Mouse (Mus musculus) heart, adult 8-10 months (tissue): ENCODE measurements at regions not wholly inside any gene's neighbourhood (a gene's known extent, or its start where the extent isn't known, plus 50 kb on each side); places are given as distances from the start of the nearest gene placed in this dataset.
A peak's percentile ranks its signal among the peaks of the same experiment; 100 is the strongest.

Source experiments
- DNase-seq: peaks from one replicate; pipeline ENCODE4 v3.0.0; 2022; ENCODE audit warnings: low spot score

DNA sequence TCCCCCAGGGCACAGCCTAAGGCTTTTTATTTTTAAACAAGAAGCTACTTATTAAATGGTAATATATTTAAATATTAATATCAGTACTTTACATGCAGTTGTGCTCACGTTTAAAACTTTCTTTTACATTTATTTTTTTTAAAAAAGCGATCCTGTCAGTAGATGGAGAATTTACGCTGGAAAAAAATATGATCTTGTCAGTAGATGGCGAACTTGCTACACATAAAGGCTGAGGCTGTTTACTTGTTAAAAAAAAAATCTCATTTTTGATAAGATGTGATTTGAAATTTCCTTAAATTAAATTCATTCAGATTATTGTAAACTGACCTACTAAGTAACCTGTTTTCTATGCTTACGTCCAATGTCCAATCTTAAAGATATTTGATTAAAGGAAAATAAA, 441.7 kb upstream of the BB014433 start:
- DNase-seq, result no peak

DNA sequence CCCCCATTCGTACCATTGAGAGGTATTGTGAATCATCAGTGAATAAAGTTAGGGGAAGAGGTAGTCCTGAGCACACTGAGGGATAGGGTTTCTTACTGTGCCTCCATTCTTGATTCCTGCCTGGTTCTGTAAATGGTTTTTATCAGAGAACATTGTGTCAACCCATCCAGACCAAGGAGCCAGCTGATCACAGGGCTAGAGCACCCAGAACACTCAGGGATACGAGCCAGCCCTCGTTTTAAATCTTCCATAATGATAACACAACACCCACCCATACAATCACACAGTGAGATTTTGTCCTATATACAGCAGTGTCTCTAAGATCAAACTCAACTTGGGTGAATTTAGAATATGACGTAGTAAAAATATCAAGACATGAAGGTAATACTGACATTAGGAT, 424.7 kb upstream of the BB014433 start:
- DNase-seq, result no peak

DNA sequence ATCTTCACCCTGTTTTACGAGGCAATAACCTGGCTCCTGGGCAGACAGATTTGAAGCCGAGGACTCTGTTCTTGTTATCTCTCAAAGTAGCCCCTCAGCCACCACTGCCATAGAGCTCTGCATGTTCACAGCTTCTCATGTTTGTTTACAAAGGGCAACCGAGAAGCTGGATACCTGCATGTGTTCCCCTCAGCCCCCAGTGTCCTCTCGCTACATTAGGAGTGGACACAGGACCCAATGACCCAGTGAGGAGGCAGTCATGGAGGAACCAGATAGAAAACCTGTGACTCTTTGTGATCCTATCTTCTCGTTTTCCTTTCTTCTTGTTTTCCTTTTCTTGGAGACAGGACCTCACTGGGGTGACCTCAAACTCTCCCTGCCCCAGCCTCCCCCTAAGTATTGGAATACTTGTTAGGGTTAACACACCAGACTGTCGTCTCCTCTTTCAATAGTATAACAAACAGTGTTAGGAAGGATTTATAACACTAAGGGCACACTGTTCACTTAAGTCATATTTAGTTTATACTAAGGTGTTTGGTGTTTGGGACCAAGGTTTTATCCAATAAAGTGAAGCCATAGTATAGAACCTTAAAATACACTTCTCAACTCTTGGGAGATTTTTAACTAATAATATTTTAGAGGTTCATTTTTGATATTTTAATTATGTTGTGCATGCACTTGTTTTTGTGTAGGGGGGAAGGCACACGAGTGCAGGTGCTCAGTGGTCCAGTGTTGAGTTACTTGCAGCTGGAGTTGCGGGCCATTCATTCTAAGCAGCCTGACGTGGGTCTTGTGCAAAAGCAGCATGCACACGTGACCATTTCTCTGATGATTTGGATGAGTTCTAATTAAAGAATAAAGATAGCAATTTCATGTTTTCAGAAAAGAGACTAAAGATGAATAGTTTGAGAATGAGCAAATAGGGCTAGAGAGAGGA, 422.9 kb upstream of the BB014433 start:
- DNase-seq, result no peak

DNA sequence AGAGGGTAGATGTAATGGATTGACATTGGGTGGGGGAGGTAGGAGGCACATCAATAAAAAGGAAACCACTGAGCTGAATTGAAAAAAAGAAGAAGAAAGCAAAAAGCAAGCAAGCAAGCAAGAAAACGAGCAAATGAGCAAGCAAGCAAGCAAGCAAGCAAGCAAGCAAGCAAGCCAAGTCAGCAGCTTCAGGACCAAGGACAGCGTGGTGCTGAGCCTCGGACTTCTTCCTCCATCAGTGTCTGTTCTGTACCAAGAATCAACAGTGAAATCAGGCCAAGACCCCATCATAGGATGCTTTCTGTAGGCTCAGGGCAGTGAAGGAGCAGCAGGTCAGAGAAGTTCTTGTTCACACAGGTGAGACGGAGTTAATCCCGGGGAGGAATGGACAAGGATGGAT, 392.7 kb upstream of the BB014433 start:
- no peak for DNase-seq

DNA sequence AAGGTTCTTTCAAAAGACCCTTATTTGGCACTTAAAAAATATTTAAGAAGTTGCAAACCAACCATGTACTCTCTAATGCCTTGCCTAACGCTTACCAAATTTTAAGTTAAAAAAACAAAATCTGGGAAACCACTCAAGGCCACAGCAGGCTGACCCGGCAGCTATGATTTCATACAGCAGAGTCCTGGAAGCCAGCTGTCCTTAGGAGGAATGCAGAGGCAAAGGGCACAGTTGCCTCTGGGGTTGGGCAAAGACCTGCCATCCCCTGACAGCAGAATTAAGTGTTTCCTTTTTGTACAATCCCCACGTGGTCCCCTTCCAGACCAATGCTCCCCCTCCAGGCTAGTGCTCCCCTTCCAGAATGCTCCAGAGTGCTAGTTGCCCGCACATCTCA, 348.8 kb upstream of the BB014433 start:
- peak; percentile 4 for DNase-seq

DNA sequence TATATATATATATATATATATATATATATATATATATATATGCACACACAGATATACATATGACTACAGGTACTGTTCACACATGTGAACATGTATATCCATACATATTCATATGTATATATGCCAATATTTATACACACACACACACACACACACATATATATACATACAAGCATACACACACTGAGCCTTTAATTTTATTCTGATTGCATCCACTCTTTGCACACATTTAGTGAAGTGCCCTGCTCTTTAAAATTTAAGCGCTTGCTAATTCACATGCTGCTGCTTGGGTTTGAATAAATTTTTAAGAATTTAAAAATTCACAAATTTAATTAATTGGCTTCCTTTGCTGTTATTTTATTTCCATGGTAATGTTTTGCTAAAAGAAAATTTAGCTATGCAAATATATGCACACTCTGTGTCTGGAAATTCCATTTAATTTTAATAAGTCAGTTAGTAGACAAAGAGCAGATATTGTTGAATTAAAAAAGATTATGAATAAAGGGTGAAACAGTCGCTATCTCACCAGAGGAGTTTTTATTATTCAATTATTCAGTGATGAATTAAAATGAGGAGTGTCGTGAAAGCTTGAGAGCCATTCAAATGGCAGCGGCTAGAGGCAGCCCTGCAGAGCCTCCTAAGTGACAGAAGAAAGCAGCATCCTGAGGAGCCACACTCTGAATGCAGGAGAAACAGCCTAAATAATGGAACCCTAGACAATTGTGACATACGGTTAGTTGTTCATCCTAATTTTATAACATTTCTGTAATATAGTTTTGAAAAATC, 348.3 kb upstream of the BB014433 start:
- DNase-seq, result no peak

DNA sequence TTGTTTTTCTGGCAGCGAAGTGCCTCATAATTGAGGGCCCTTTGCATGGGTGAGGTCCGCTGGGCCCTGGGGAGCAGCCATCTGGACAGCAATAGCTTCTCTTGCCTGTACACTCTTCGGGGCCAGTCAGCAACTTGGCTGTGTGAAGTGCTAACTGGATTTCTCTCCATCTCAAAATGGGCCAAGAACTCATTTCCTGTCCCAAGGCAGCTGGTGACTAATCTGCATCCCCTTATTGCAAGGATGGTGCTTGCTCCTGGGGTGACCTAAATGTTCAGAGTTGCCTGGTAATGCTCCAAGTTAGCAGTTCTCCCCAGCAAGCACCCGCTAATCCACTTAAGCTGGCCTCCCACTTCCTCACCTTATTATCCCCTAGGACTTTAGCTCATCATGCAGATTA, 346.2 kb upstream of the BB014433 start:
- peak; percentile 51 for DNase-seq

DNA sequence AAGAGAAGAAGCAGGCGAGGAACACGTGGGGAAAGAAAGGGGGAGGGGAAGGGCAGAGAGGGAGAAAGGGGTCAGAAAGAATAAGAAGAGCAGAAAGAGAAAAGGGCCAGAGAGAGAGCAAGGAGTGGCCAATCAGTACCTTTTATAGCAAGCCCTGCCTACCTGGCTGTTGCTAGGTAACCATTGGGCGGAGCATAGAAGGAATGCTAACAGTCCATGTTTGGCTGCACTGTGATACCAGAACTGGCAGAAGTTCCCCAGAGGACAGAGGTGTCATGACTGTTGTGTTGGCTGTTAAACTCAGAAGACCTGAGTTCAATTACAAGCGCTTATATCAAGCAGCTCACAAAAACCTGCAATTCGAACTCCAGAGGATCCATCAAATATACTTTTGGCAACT, 342.9 kb upstream of the BB014433 start:
- DNase-seq, result no peak

DNA sequence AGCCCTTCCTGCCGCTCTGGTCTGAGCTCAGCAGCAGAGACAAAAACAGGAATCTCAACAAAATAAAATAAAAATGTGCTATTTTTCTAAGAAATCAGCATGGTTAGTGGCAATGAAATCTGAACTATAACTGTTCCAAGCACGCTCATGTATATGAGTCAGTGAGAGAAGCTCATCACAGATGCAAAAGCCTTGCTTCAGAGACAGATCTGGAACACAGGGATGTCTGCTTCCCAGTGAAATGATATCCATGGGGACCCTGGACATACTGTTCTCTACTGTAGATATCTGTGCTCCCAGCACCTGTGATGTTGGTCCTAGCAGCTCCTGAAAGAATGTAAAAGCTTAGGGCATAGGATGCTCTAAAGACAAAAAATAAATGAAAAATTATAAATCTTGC, 321.2 kb upstream of the BB014433 start:
- no peak for DNase-seq

DNA sequence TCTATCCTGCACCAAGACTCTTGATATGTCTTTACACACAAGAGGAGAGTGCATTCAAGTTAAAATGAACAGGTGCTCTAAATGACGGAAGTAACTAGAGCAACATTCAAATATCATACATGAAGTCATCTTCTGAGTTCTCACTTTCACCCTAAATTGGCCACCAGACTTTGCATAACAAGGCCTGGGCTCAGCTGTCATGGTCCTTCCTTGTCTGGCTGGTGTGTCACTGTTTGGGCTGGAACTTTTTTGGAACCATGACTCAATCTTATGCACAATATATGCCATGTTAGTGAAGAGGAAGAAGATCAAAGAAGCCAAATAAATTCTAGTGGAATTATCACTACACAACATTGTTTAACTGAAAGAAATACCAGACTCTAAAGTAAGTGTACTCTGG, 318.7 kb upstream of the BB014433 start:
- DNase-seq, result no peak

DNA sequence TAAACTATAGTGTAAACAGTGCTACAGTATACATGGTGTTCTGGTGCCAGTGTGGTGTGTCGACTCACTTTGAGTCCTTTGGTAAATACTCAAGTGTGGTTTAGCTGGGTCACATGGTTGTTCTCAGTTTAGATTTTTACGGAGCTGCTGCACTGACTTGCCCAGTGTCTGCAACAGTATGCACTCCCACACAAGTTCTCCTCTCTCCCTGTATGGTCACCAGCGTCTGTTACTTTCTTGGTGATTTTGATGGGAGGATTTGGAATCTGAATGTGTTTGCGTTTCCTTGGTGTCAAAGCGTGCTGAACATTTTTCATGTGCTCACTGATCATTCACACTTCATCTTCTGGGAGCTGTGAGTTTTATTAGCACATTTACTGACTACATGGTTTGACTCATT, 298.3 kb upstream of the BB014433 start:
- DNase-seq, result no peak

DNA sequence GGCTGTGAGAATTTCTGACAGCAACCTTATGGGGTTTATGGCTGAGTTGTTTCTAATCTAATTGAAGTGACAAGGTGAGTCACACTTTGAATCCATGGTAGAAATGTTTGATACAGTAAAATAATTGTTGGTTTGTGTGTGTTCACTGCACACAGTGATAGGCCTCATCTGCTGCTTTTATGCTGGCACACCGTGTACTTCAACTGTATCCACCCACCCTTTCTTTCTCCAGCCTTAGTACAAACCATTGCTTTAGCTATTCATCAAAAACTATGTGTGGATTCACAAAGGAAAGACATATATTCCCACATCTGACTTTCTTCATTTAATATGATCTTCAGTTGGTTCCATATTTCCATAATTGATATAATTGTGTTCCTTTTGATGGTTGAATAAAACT, 297.7 kb upstream of the BB014433 start:
- no peak for DNase-seq

DNA sequence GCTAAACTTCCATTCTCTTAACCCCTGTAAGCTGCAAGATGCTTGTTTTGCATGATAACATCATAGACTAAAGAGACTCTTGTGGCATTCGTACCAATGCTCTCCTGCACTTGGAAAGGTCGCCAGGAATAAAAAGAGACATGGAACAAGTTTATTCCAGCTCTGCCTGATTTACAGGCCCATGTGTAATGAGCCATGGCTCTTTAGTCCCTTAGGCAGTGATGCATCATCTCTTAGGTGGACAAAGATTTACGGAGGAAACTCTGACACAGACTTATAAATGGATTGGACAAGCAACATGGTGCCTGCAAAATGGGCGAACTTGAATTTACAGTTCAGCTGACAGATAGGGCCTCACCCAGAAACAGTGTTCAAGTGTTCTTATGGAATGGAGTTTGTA, 288.7 kb upstream of the BB014433 start:
- no peak for DNase-seq

DNA sequence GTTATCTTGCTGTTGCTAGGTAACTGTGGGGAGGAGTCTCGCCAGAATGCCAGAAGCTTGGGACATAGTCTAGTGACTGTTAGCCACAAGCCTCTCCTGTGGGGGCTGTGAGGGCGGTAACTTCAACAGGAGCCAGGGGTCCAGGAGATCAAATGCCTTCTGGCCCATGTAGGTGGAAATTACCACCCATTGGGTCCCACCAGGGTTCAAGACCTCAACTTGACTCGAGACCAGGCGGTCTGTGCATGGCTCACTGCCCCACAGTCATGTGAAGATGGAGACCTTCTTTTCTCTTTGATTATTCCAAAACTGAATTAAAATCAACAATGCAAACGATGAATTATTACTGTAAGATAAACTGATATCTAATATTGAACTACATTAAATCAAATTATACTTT, 281.4 kb upstream of the BB014433 start:
- DNase-seq, result no peak

DNA sequence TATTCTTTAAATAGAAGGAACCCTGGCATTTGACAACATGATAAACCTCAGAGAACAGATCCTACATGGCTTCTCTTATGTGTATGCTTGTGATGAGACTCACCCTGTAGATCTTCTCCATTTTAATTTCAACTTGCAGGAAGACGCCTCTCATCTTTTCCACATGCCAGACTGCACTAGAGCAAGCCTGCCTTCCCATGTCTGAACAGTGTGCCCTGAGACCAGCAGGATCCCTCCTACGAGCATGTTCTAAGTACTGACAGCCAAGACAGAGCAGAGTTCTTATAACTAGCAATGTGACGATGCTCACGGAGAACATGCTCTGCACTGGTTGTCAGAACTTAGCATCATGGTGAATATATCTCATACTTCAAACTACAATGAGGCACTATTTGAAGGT, 277.5 kb upstream of the BB014433 start:
- DNase-seq, result no peak

DNA sequence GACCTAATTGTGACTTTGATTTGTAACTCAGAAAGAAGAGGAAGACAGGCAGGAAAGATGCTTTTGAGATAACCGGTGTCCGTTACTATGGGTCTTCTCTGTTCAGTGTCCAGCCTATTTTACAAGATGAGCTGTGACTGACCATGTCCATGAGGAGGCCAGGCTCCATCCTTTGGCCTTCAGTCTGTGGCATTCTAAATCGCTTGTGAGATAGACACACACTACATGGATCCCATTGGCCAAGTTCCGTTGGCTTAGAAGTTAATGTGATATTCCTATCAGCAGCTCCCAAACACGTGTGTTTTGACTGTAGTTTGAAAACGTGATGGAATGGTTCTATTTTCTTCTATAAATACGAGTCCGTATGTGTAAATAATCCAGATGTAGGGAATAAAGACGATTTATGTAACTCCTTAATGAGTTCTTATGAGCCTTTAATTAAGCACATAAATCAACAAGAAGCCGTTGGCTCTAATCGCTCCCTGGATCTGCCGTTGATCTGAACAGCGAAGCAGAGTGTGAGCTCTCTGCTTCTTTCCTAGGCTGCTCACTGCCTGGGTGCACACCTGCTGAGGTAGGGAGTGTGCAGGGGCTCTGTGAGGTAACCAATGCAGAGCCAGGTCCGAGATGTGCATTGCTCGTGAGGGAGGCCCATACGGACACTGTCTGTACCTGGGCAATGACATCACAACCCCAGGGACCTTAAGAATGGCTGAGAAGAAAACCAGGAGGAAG, 272.4 kb upstream of the BB014433 start:
- no peak for DNase-seq

DNA sequence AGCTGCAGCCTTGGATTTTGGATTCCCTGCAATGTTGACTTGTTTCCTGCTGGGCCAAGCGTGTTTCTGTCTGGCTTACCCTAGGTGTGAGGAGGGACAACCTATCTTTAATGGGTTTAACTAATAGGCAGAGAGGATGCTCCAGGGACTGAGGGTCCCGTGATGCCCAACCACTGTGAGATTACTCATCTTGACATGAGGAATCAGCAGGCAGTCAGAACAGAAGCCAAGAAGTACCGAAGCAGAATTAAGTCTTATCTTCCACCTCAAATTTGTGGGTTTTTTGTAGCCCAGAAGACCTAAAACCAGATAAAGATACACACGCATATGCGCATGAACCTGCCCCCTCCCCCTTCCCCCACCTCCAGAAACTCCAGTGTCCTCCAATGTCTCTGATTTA, 267.6 kb upstream of the BB014433 start:
- DNase-seq, result no peak

DNA sequence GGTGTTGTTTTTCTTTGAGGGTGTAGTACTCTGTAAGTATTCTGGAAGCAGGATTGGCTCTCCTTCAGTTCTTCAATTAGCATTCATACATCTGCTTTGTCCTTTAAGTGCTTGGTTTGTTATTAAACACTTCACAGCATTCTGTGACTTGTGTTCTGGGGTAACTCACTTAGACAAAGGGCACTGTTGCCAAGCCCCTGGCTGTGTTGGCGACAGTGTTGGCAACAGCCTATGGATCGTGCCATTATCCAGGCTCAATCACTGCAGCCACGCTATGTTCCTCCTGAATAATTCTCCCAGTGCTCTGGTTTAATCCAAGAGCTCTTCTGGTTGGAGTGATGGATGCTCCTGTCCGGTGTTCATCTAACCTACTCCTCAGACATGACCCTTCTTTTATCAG, 265.6 kb upstream of the BB014433 start:
- no peak for DNase-seq

DNA sequence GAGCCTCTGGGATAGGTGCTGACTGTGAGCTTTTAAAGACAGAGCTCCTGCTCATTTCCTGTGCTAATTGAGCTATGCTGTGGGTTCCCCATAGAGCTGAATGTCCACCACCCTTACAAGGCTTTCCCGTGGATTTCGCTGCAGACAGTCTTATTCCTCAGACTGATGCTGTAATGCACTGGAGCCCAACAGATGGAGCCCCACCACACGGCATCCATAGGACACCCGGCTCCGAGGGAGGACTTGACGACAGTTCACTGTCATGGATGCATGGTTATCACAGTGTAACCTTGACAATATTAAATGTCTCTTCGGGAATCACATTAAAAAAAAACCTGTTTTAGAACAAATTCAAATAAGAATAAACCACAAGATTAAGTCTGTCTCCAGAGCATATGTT, 265.2 kb upstream of the BB014433 start:
- no peak for DNase-seq

DNA sequence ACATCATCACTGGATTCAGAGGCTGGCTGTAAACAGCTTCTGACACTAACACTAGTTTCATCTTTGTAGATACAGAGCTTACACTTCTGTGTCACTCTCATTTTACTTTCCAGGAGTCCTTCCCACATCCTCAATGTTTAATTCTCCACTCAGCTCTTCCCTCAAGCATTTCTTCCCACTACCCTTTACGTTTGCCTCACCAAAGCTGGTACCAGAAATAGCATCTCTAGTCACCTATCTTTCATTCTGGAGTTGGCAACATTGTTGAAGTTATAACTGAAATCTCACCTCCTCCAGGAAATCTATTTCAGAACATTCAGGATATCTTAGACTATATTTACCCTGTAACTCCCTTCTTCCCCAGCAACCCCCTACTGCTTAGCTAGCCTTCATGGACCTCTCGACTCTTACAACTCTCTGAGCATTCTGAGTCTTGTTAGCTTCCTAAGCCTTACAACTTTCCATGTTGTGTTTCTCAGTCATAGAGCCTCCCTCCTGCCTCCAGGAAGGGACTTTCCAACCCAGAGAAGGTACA, 258.3 kb upstream of the BB014433 start:
- no peak for DNase-seq

DNA sequence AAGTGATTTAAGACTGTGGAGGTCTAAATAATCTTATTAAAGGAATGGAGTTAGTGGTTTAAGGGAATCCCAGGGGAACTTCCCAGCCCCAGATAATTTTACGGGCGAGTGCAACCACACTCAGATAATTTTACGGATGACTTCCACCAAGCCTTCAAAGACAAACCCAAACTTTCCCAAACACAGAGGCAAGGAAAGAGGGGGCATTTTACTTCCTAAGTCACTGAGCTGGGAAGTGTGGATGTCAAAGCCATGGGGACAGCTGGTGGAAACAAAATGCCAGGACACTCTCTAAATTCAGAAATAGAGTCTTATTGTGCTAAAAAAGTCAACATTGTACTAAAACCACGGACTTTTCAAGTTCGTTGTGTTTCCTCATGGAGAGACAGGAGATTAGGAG, 227.9 kb upstream of the BB014433 start:
- DNase-seq, result no peak
